Mouse (Mus musculus) limb, embryonic 15.5 days (tissue): Measurements from ENCODE around the gene Nktr. TPM values are rescaled to one million over a fixed set of nuclear protein-coding genes. Genes with fewer than 3 reads are reported as not detected.
A peak's percentile ranks its signal among the peaks of the same experiment; 100 is the strongest.

Experiments used
- ATAC-seq: fragments of 200-750 bp; cut with Nextera tagmentation; 2 replicates; pipeline ENCODE4 v1.8.0; 2017; ENCODE audit warnings: low read depth, moderate TSS enrichment; ENCODE audit not compliant: insufficient number of reproducible peaks, low FRiP score, low TSS enrichment
- H3K27ac ChIP-seq: fragments of 300-500 bp; sonication (generic); 2 replicates; pipeline ENCODE4 v1.5.1; 2015; ENCODE audit warnings: moderate library complexity, mild to moderate bottlenecking, inconsistent platforms
- H3K27me3 ChIP-seq: fragments of 300-500 bp; sonication (generic); 2 replicates; pipeline ENCODE4 v1.6.1; 2015; ENCODE audit warnings: inconsistent platforms
- H3K36me3 ChIP-seq: fragments of 300-500 bp; sonication (generic); 2 replicates; pipeline ENCODE4 v1.6.1; 2015; ENCODE audit warnings: inconsistent platforms
- H3K4me1 ChIP-seq: fragments of 300-500 bp; sonication (generic); 2 replicates; pipeline ENCODE4 v1.6.1; 2015; ENCODE audit warnings: inconsistent platforms
- H3K4me2 ChIP-seq: fragments of 300-500 bp; sonication (generic); 2 replicates; pipeline ENCODE4 v1.6.1; 2015; ENCODE audit warnings: mild to moderate bottlenecking, inconsistent platforms
- H3K4me3 ChIP-seq: fragments of 300-500 bp; sonication (generic); 2 replicates; pipeline ENCODE4 v1.5.1; 2015; ENCODE audit warnings: mild to moderate bottlenecking, inconsistent platforms
- H3K9ac ChIP-seq: fragments of 300-500 bp; sonication (generic); 2 replicates; pipeline ENCODE4 v1.6.1; 2015; ENCODE audit warnings: inconsistent platforms
- H3K9me3 ChIP-seq: fragments of 300-500 bp; sonication (generic); 2 replicates; pipeline ENCODE4 v1.6.1; 2016; ENCODE audit warnings: inconsistent platforms
- WGBS: fragments of 180-500 bp; shearing (Covaris S2); methylation state at CpG from one replicate; pipeline ENCODE4 v1.1.7; 2015; 5-methylcytosine and 5-hydroxymethylcytosine counted together
- polyA plus RNA-seq: library from polyadenylated mRNA; unstranded; fragments of >200 nt; fragmentation: Nextera tagmentation; extraction: Ambion mirVana; gene quantifications from 2 replicates; pipeline ENCODE4 v1.2.1, GENCODE M21; 2015

Nktr gene
- polyA plus RNA-seq, 1 experiment from 2014 or later = 68.1 TPM

- Histone ChIP-seq H3K9me3 (no peaks in the 10 kb centered on the region), H3K4me3 (no peak overlapping the region), H3K9ac (no peak overlapping the region), H3K27me3 (peaks cover 6% of the 10 kb centered on the region; the same call in 1 of the 2 replicates), H3K27ac (no peak overlapping the region), H3K4me1 (peaks cover 16% of the 10 kb centered on the region; the same call in 1 of the 2 replicates), H3K36me3 (no peaks in the 10 kb centered on the region), H3K4me2 (no peak overlapping the region)
- ATAC-seq = no peak
- 10% methylated on average over 1 of the region's 1 CpGs for WGBS
Measured at GRCm38 (mm10) chr9:121794972-121795539, 76.1 kb downstream of the Nktr start.

GRCm38 (mm10) chr9:121797722-121798121 lies 78.8 kb downstream of the Nktr start:
- Histone ChIP-seq H3K36me3 (no peaks in the 10 kb centered on the region), H3K4me1 (peaks cover 8% of the 10 kb centered on the region; the same call in 1 of the 2 replicates), H3K9me3 (no peaks in the 10 kb centered on the region), H3K27me3 (no peaks in the 10 kb centered on the region), H3K27ac (0 out of 2 replicates have a peak overlapping the region, but pooled peaks have one; percentile 43), H3K4me3 (no peak overlapping the region), H3K9ac (no peak overlapping the region), H3K4me2 (no peak overlapping the region)
- 7% methylated on average over 12 of the region's 12 CpGs for WGBS
- ATAC-seq = no peak

GRCm38 (mm10) chr9:121798887-121799520 lies 80.0 kb downstream of the Nktr start:
- ATAC-seq = no peak
- Histone ChIP-seq H3K27me3 (no peaks in the 10 kb centered on the region), H3K4me2 (no peak overlapping the region), H3K9me3 (no peaks in the 10 kb centered on the region), H3K4me3 (no peak overlapping the region), H3K9ac (no peak overlapping the region), H3K27ac (no peak overlapping the region), H3K36me3 (no peaks in the 10 kb centered on the region), H3K4me1 (peaks cover 8% of the 10 kb centered on the region; the same call in 1 of the 2 replicates)
- WGBS = 49% methylated on average over 6 of the region's 6 CpGs

GRCm38 (mm10) chr9:121802747-121803146 lies 83.8 kb downstream of the Nktr start:
- 48% methylated on average over 7 of the region's 7 CpGs for WGBS
- H3K4me2 ChIP-seq = no peak overlapping the region
- H3K9me3 ChIP-seq = no peaks in the 10 kb centered on the region
- no peaks in the 10 kb centered on the region for H3K36me3 ChIP-seq
- H3K27me3 ChIP-seq = no peaks in the 10 kb centered on the region
- H3K27ac ChIP-seq = no peak overlapping the region
- no peak for ATAC-seq
- peaks cover 3% of the 10 kb centered on the region; the same call in 1 of the 2 replicates for H3K4me1 ChIP-seq
- no peak overlapping the region for H3K4me3 ChIP-seq
- H3K9ac ChIP-seq = no peak overlapping the region

Other genes with a start within 250 kb of the Nktr start
- gene Cck, start 223.5 kb upstream of the Nktr start, polyA plus RNA-seq = 4.8 and 5.9 TPM in 2 replicates
- 0.24 and 0.48 TPM in 2 replicates for gene Lyzl4, start 77.1 kb upstream of the Nktr start, polyA plus RNA-seq
- 0.47 and 0.60 TPM in 2 replicates for gene Vipr1, start 76.5 kb upstream of the Nktr start, polyA plus RNA-seq
- 11.7 and 12.2 TPM in 2 replicates for gene Sec22c, start 13.7 kb upstream of the Nktr start, polyA plus RNA-seq
- 117 and 119 TPM in 2 replicates for gene Ss18l2, start 8.8 kb upstream of the Nktr start, polyA plus RNA-seq
- gene Zfp651, start 40.2 kb downstream of the Nktr start, polyA plus RNA-seq = 16.2 and 29.6 TPM in 2 replicates
- gene Klhl40, start 58.4 kb downstream of the Nktr start, polyA plus RNA-seq = 14.0 and 35.3 TPM in 2 replicates
- 1.4 and 5.5 TPM in 2 replicates for gene Hhatl, start 73.3 kb downstream of the Nktr start, polyA plus RNA-seq
- 0.35 and 0.46 TPM in 2 replicates for gene Ccdc13, start 120.3 kb downstream of the Nktr start, polyA plus RNA-seq
- 333 and 347 TPM in 2 replicates for gene Higd1a, start 139.2 kb downstream of the Nktr start, polyA plus RNA-seq
- 0.51 and 0.92 TPM in 2 replicates for gene Ackr2, start 179.2 kb downstream of the Nktr start, polyA plus RNA-seq
- gene Cyp8b1, start 197.1 kb downstream of the Nktr start, polyA plus RNA-seq = not detected in 2 replicates
- gene Fam198a, start 231.8 kb downstream of the Nktr start, polyA plus RNA-seq = 7.6 and 10.0 TPM in 2 replicates